Mouse (Mus musculus): Measurements from ENCODE around the gene Myl4. TPM values are rescaled to one million over a fixed set of nuclear protein-coding genes. Genes with fewer than 3 reads are reported as not detected.
"Not testable (repeated sequence)": the region's sequence is repeated elsewhere in the genome, so short reads cannot be mapped to it uniquely, and the experiment has no call there.

Gene Myl4
- 10 to 100 TPM in 1 of 26 experiments, 1 to 10 TPM in 11, under 1 TPM in 4, not detected in 10; 0.55 to 10.6 (median 1.7) TPM for total RNA-seq (2018; cell fraction: chromatin; rRNA removed)
- under 1 TPM in 11 of 26 experiments, not detected in 15; 0.05 to 0.40 (median 0.19) TPM for total RNA-seq (2018; cell fraction: cytosol; rRNA removed)
- total RNA-seq (2018; cell fraction: nucleus; rRNA removed): 10 to 100 TPM in 1 of 26 experiments, 1 to 10 TPM in 9, under 1 TPM in 8, not detected in 8; 0.36 to 10.7 (median 1.1) TPM
- polyA plus RNA-seq (2018): not detected in 3 replicates

DNA sequence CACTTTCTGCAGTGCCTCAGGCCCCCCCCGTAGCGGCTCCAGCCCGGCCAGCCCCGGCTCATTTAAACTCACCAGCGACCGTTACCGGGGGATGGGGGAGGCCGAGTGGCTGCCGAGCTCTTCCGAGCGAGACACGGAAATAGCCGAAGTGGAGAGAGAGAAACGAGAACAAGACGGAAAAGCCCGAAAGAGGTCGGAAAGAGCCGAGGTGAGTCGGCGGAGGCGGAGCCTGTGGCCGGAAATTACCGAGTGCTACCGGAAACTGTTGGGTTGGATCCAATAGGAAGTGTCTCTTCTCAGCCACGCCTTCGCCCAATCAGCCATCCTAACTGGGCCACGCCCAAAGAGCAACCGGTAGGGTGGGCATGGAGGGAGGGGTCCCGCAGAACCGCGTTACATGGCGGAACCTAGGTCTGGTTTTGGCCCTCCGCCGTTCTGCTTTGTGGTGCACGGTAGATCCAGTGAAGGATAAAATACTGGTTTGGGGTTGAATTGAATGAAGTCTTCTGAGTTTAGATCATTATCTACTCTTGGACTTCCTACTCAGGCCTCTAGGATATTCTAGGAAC is at the start of gene Myl4, which contains the start of gene Cdc27:
TSS of gene Myl4 (plus strand) at position 258 of the 569 bp plus-strand sequence.
TSS of gene Cdc27 (minus strand) at position 215 of the 569 bp plus-strand sequence.
- Histone ChIP-seq H3K4me3 (ENCODE audit: inconsistent target) (peak within 1 kb of the TSS; percentile 86), H3K27ac (peak within 1 kb of the TSS; percentile 74), H3K79me2 (ENCODE audit: inconsistent target) (peaks cover 48% of the 10 kb centered on the region), H3K36me3 (ENCODE audit: inconsistent target) (no peaks in the 10 kb centered on the region)
- under 1% methylated on average over 35 of the region's 35 CpGs for WGBS (ENCODE audit: missing documents)

DNA sequence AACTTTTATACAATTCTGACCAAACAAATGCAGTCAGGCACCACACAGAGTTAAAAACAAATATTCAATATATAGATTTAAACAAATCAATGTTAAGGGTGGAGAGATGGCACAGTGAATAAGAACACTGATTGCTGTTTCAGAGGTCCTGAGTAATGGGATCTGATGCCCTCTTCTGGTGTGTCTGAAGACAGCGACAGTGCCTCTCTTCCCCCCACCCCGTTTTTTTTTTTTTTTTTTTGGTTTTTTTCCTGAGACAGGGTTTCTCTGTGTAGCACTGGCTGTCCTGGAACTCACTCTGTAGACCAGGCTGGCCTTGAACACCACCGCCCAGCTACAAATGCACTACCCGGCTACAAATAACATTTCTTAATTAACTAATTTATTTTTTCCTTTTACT is 42.0 kb upstream of the Myl4 start:
- peaks cover 76% of the 10 kb centered on the region for H3K36me3 ChIP-seq (ENCODE audit: inconsistent target)
- no peak overlapping the region for H3K4me3 ChIP-seq (ENCODE audit: inconsistent target)
- WGBS (ENCODE audit: missing documents): 96% methylated on average over 3 of the region's 4 CpGs
- H3K79me2 ChIP-seq (ENCODE audit: inconsistent target): no peaks in the 10 kb centered on the region
- no peak overlapping the region for H3K27ac ChIP-seq

DNA sequence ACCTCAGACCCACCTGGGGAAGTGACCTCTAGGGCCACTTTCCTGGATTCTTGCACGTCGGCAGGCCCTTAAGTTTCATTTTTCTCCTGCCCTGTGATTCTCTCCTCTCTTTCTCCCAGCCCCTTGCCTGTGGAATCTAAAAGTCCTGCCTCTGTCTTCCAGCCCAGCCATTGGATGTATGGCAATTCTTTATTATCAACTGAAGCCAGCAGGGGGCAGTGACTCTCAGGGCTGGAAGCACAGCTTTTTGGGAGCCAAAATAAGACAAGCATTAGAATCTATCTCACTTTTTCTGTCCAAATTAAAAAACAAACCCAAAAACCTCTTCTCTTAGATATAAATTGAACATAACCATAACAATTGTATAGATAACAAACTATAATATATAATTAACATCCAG is 39.9 kb upstream of the Myl4 start:
- no peaks in the 10 kb centered on the region for H3K79me2 ChIP-seq (ENCODE audit: inconsistent target)
- H3K36me3 ChIP-seq (ENCODE audit: inconsistent target): peaks cover 82% of the 10 kb centered on the region
- WGBS (ENCODE audit: missing documents): 100% methylated on average over 2 of the region's 2 CpGs
- H3K27ac ChIP-seq: no peak overlapping the region
- no peak overlapping the region for H3K4me3 ChIP-seq (ENCODE audit: inconsistent target)

DNA sequence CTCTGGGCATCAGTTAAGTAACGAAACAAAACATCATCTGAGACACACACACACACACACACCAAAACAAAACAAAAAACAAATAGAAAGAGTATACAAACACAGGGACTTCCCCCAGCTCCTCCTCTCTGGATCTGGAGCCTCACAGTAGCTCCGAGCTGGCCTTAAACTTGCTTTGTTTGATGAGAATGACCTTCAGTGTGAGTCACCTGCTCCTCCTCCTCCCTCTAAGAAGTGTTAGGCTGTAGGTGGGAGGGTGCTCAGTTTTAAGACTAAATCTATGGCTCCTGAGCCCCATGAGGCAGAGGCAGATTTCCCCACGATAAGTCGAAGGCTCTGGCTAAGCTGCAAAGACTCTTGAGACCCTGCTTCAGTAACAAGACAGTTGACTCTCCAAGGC is 38.0 kb upstream of the Myl4 start:
- Histone ChIP-seq H3K27ac (no peak overlapping the region), H3K4me3 (ENCODE audit: inconsistent target) (no peak overlapping the region), H3K79me2 (ENCODE audit: inconsistent target) (no peaks in the 10 kb centered on the region), H3K36me3 (ENCODE audit: inconsistent target) (peaks cover 83% of the 10 kb centered on the region)
- 94% methylated on average over 4 of the region's 4 CpGs for WGBS (ENCODE audit: missing documents)

DNA sequence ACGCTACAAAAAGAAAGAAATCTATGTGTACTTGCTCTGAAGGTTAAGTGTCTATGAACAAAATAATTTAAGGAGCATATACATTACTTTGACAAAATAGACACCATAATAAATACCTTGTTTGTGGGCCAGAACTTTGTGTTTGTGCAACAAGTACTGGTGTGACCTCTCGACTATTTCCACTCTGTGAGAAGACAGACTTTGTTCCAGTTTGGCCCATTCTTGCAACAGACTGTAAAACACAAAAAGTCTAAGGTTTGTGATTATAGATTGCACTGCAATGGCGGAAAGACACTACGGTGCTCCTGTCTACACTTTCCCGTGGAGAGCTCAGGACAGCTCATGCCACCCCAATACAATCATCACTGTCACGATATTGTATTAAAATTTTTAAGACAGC is 24.5 kb upstream of the Myl4 start:
- peaks cover 86% of the 10 kb centered on the region for H3K36me3 ChIP-seq (ENCODE audit: inconsistent target)
- 92% methylated on average over 6 of the region's 6 CpGs for WGBS (ENCODE audit: missing documents)
- no peak overlapping the region for H3K4me3 ChIP-seq (ENCODE audit: inconsistent target)
- no peaks in the 10 kb centered on the region for H3K79me2 ChIP-seq (ENCODE audit: inconsistent target)
- H3K27ac ChIP-seq: no peak overlapping the region

GRCm38 (mm10) chr11:104536843-104537242 is 13.6 kb upstream of the Myl4 start:
- WGBS (ENCODE audit: missing documents): 100% methylated on average over 2 of the region's 2 CpGs
- peaks cover 36% of the 10 kb centered on the region for H3K36me3 ChIP-seq (ENCODE audit: inconsistent target)
- no peak overlapping the region for H3K4me3 ChIP-seq (ENCODE audit: inconsistent target)
- no peak overlapping the region for H3K27ac ChIP-seq
- peaks cover 76% of the 10 kb centered on the region for H3K79me2 ChIP-seq (ENCODE audit: inconsistent target)

DNA sequence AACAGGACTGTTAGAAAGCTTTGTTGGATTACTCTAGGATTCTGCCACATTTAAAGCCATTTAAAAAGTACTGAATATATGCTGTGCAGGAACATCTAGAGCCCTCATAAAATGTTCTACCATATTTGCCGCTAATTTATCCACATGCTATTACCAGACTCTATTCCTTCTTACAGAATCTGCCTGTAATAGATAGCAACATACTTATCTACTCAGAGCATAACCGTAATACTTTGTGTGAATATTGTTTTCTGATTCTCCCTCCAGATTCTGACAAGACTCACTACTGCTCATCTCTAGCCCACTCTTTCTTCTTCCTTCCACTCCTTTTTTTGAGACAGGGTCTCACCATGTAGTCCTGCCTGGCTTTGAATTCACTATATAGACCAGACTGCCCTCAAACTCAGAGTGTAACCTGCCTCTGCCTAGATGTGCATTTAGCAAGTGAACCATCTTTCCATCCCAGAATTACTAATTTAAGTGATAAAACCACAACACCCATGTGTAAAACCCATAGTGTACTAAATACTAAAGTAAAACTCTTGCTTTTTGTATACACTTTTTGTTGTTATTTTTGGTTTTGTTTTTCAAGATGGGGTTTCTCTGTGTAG is 12.4 kb upstream of the Myl4 start:
- H3K27ac ChIP-seq: no peak overlapping the region
- H3K79me2 ChIP-seq (ENCODE audit: inconsistent target): peaks cover 88% of the 10 kb centered on the region
- H3K36me3 ChIP-seq (ENCODE audit: inconsistent target): peaks cover 29% of the 10 kb centered on the region
- WGBS (ENCODE audit: missing documents): 95% methylated on average over 2 of the region's 2 CpGs
- H3K4me3 ChIP-seq (ENCODE audit: inconsistent target): no peak overlapping the region

DNA sequence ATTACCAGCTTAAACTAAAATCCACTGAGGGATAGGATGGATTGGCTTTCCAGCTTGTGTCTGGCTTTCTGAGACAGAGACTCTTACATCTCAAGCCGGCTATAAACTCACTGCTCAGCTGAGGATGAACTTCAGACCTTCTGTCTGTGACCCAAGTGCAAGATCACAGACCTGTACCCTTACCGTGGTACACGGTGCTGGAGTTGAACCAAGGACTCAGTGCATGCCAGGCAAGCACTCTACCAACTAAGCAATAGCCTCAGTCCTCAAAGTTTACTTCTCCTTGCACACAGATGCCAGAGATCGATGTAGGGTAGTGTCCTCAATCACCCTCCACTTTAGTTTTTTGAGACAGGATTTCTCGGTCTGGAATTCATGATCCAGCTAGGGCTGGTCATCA is 10.7 kb upstream of the Myl4 start:
- Histone ChIP-seq H3K4me3 (ENCODE audit: inconsistent target) (no peak overlapping the region), H3K36me3 (ENCODE audit: inconsistent target) (0 out of 2 replicates have a peak, but pooled peaks cover 11% of the 10 kb centered on the region), H3K79me2 (ENCODE audit: inconsistent target) (peaks cover 100% of the 10 kb centered on the region), H3K27ac (no peak overlapping the region)
- WGBS (ENCODE audit: missing documents): 93% methylated on average over 5 of the region's 5 CpGs

DNA sequence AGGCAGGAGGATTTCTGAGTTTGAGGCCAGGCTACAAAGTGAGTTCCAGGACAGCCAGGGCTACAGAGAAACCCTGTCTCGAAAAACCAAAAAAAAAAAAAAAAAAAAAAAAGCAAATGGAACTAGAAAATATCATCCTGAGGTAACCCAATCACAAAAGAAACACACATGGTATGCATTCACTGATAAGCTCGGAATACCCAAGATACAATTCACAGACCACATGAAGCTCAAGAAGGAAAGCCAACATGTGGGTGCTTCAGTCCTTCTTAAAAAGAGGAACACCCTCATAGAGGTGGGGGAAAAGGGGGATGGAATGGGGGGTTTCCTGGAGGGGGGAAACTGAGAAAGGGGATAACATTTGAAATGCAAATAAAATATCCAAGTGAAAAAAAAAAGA is 7.1 kb upstream of the Myl4 start:
- peaks cover 100% of the 10 kb centered on the region for H3K79me2 ChIP-seq (ENCODE audit: inconsistent target)
- not testable (repeated sequence) for H3K36me3 ChIP-seq (ENCODE audit: inconsistent target); H3K4me3 ChIP-seq (ENCODE audit: inconsistent target); H3K27ac ChIP-seq
- WGBS (ENCODE audit: missing documents): 72% methylated on average over 2 of the region's 2 CpGs

DNA sequence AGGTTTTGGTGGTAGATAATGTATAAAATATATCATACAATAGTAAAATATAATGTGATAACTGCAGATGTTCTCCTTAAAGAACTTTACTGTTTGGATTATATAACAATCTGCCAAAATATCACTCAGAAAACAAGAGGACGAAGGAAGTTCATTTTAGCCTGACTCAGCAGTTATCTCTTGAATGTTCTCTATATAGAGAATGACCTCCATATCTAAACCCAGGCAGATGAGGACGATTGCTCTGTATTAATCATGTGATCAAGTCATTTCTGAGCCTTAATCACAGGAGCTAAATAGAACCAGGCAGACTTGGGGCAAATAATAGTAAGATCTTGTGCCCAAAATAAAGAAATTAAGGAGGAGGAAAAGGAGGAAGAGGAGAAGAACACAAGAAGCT is 6.0 kb upstream of the Myl4 start:
- Histone ChIP-seq H3K79me2 (ENCODE audit: inconsistent target) (peaks cover 100% of the 10 kb centered on the region), H3K27ac (peak overlapping the region; percentile 28), H3K4me3 (ENCODE audit: inconsistent target) (no peak overlapping the region), H3K36me3 (ENCODE audit: inconsistent target) (no peaks in the 10 kb centered on the region)
- WGBS (ENCODE audit: missing documents): 44% methylated on average over 2 of the region's 2 CpGs

DNA sequence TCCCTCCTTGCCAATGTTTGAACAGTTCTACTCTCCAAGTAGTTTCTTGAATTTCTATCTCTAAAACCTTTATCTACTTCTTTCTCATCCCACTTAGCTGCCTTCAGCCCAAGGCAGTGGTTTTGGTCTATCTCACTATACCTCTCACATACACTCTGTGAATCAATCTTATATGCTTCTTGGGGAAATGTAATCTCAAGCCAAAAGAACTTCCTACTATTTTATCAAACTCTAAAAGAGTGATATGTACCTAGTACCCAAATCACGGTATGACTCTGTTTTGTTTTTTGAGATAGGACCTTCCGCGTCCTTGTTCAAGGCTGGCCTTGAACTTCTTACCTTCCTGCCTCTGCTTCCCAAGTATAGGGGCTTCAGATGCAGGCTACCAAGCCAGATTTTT is 3.0 kb upstream of the Myl4 start:
- H3K4me3 ChIP-seq (ENCODE audit: inconsistent target): no peak overlapping the region
- H3K27ac ChIP-seq: no peak overlapping the region
- peaks cover 78% of the 10 kb centered on the region for H3K79me2 ChIP-seq (ENCODE audit: inconsistent target)
- no peaks in the 10 kb centered on the region for H3K36me3 ChIP-seq (ENCODE audit: inconsistent target)
- 90% methylated on average over 3 of the region's 3 CpGs for WGBS (ENCODE audit: missing documents)

DNA sequence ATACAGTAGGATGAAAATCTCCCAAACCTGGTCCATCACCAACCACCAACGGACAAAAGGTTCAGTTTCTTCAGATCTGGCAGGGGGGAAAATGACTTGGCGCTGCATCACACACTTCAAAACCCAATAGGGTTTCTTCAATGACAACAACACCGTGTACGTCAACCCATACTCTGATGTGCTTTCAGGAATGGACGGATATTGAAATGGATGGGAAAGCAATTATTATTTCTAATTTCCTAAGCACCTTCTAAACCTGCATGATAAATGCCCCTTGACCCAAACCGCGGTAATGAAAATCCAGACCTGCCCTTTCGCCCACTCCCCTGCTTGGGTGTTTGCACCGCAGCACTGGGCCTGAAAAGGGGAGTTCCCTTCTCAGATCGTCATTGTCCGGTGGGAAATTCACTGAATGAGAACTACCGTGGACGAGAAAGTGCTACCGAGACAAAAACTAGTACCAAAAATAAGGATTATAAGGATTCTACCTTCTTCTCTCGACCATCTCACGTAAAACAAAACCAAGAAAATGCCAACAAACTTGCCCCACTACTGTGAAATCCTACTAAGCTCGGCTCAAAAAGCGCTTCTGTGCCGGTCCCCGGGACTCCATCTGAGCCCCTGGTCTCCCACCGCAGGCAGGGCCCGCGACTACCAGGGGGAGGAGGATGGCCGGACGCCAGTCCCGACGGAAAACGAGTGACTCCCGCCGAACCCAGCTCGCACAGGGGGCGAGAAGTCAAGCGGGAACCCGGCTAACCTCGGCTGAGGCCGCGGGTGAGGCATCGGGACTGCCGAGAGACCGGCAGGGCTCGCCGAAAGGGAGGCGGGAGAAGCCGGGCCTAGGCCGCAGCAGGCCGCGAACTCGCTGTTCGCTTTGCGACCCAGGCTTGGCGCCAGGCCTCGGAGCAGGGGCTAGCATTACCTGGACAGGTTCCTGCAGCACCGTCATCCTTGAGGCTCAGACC is 741 bp upstream of the Myl4 start:
- H3K4me3 ChIP-seq (ENCODE audit: inconsistent target): peak overlapping the region; percentile 86
- H3K27ac ChIP-seq: peak overlapping the region; percentile 74
- H3K79me2 ChIP-seq (ENCODE audit: inconsistent target): peaks cover 56% of the 10 kb centered on the region
- WGBS (ENCODE audit: missing documents): 3% methylated on average over 53 of the region's 53 CpGs
- no peaks in the 10 kb centered on the region for H3K36me3 ChIP-seq (ENCODE audit: inconsistent target)

DNA sequence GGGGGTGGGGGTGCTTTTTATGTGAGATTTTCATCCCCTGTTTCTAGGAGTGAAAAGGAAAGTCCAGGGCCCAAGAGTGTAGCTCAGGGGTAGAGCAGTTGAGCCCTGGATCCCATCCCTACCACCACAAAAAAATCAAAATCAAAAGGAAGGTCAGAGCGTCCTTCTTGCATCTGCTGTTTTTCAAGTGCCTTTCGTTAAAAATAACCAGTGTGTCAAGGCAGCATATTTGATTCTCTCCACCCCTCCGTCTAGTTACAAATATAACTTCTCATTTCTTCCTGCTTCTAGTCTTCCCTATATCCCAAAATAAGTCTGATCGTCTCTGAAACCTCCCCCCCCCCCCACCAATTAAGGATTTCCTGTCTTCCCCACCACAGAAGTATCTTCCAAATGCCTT is 7.6 kb downstream of the Myl4 start:
- H3K27ac ChIP-seq: no peak overlapping the region
- no peaks in the 10 kb centered on the region for H3K36me3 ChIP-seq (ENCODE audit: inconsistent target)
- 64% methylated on average over 4 of the region's 4 CpGs for WGBS (ENCODE audit: missing documents)
- H3K4me3 ChIP-seq (ENCODE audit: inconsistent target): no peak overlapping the region
- no peaks in the 10 kb centered on the region for H3K79me2 ChIP-seq (ENCODE audit: inconsistent target)

DNA sequence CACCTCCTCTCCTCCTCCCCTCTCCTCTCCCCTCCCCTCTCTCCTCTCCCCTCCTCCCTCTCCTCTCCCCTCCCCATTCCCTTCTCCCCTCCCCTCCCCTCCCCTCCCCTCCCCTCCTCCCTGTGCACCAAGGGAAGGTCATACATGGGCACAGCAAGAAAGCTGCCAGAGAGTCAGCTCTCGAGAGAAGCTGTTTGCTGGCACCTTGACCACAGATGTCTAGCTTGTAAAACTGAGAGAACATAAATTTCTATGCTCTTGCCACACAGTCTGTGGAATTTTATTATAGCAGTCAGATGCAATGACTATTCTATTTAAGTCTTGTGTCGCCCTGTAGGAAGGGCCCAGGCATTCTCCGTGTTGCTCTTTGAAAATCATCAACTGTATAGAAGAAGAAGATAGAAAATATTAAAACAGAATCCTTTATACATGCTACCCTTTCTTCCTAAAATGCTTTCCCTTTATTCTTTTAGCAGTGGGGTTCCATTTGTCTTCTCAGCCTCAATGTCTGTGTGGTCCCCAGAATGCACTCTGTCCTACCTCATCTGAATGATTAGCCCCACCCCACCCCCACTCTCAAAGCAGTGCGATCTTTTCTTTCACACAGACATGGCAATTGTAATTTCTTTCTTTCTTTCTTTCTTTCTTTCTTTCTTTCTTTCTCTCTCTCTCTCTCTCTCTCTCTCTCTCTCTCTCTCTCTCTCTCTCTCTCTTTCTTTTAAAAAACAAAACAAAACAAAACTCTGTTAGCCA is 8.4 kb downstream of the Myl4 start:
- no peak overlapping the region for H3K4me3 ChIP-seq (ENCODE audit: inconsistent target)
- H3K27ac ChIP-seq: no peak overlapping the region
- no peaks in the 10 kb centered on the region for H3K79me2 ChIP-seq (ENCODE audit: inconsistent target)
- no peaks in the 10 kb centered on the region for H3K36me3 ChIP-seq (ENCODE audit: inconsistent target)
- 71% methylated on average over 4 of the region's 4 CpGs for WGBS (ENCODE audit: missing documents)

All from macrophage (primary cell).